ENCODE assay signal across 23 mouse cellular contexts in the genomic region with DNA sequence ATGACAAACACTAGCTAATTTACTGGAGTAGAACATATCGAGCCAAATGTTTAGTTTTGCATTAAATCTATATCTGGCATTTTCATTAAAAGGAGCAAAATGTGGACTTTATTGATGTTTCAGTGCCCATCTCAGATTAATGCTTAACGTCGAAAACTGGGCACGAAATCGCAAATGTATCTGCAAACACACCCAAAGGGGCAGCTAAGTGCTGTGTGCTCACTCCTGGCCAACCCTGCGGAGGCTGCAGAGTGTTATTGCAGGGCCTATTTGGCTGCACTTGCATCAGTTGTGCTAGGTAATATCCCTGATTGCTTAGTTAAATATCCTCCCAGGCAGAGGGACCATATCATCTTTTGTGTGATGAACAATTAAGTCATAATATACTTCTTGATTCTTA.
"Had no signal": no experiment of that assay in that cellular context is flagged by ENCODE, and none has a peak within 500 bp of the region (broad histone marks: within the 10 kb centered on the region; RNA-seq: fewer than 3 reads in every experiment).

No protein-coding gene starts in this region.

- ATAC-seq: forebrain, postnatal 0 days; hindbrain, embryonic 16.5 days; intestine, embryonic 16.5 days; liver, embryonic 12.5 days had no signal

- H3K9ac ChIP-seq: forebrain, postnatal 0 days; heart, embryonic 13.5 days; heart, embryonic 15.5 days; hindbrain, embryonic 13.5 days; limb, embryonic 12.5 days; liver, embryonic 12.5 days had no signal

- H3K27me3 ChIP-seq: heart, embryonic 15.5 days; hindbrain, embryonic 13.5 days; limb, embryonic 12.5 days had no signal

- DNase-seq: forebrain, postnatal 0 days; gastrocnemius, postnatal 14 days; gastrocnemius, postnatal 36 days; heart, adult 18-20 months; heart, postnatal 14 days; heart, postnatal 36 days; kidney, adult 11 months; kidney, adult 2 months; kidney, postnatal 10 days; kidney, postnatal 25 days; kidney, postnatal 4 days; liver had no signal

- H3K4me1 ChIP-seq: heart, embryonic 13.5 days; heart, embryonic 15.5 days; hindbrain, embryonic 13.5 days; limb, embryonic 10.5 days; limb, embryonic 12.5 days; liver, embryonic 12.5 days had no signal

- H3K36me3 ChIP-seq: heart, embryonic 13.5 days; heart, embryonic 15.5 days; hindbrain, embryonic 13.5 days; limb, embryonic 10.5 days; limb, embryonic 12.5 days; liver, embryonic 12.5 days had no signal

- H3K9me3 ChIP-seq: heart, embryonic 13.5 days; heart, embryonic 15.5 days; hindbrain, embryonic 13.5 days; limb, embryonic 10.5 days; limb, embryonic 12.5 days had no signal

- H3K4me2 ChIP-seq: heart, embryonic 11.5 days; heart, embryonic 13.5 days; heart, embryonic 15.5 days; hindbrain, embryonic 13.5 days; limb, embryonic 12.5 days; liver, embryonic 12.5 days had no signal

- H3K4me3 ChIP-seq: heart, embryonic 13.5 days; heart, embryonic 15.5 days; hindbrain, embryonic 13.5 days; layer of hippocampus, adult 2 months; left cerebral cortex, adult 2 months; limb, embryonic 10.5 days; limb, embryonic 12.5 days; liver, embryonic 12.5 days had no signal

- H3K27ac ChIP-seq: heart, embryonic 13.5 days; heart, embryonic 15.5 days; hindbrain, embryonic 13.5 days; layer of hippocampus, adult 2 months; left cerebral cortex, adult 2 months; limb, embryonic 10.5 days; limb, embryonic 12.5 days; liver, embryonic 12.5 days had no signal
